Comparison of ENCODE assay signal across 27 mouse cellular contexts in the genomic region with DNA sequence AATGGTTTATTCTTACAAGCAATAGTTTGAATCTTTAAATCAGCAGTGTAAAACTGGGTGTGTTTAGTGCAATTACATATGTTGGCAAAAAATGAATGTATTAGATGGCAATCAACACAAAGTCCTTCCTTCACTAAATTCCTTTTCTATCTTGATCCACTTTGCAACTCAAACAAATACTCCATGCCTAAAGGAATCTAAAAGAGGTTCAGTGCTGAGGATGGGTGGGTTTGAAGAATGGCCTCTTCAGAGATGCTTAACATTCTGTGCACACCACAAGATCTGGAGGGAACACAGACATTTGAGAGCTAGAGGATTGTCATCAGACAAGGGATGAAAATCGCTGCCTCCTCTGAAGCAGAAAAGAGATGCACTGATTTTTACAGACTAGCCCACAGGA.
DNase-seq lines count a peak whose midpoint lies in the region; ATAC-seq and TF ChIP-seq lines count a peak whose summit lies in the region.
"Had no signal": no experiment of that assay in that cellular context is flagged by ENCODE, and none has a peak within 500 bp of the region (broad histone marks: within the 10 kb centered on the region; RNA-seq: fewer than 3 reads in every experiment).

No protein-coding gene starts in this region.

- no peak for TF ChIP-seq POLR2A in lung, adult 2 months (IDR thresholded peaks at IDR 0.05; ENCODE audit: borderline replicate concordance, extremely low read depth, low read depth, low read length)

- intact Hi-C loops in heart, postnatal 25 days (cut with DNase I) = no loop called here

- DNase-seq in lung, adult 2 months = peak; percentile 12
- no peak for DNase-seq in lung, postnatal 14 days
- peak; percentile 26 for DNase-seq in Muller cell, postnatal 12 days (ENCODE audit: inconsistent ontology term)
- DNase-seq in lung, postnatal 0 days (ENCODE audit: low spot score) = peak; percentile 65
- no peak for DNase-seq in thymus, postnatal 36 days
- no peak for DNase-seq in heart, postnatal 25 days (ENCODE audit: low spot score)
- DNase-seq: adrenal gland, adult 2 months; adrenal gland, postnatal 14 days; B cell, adult 2 months; cerebellum, adult 11 months; cerebellum, adult 2 months; cerebellum, adult 9-11 months; cerebellum, postnatal 25 days; forebrain, postnatal 0 days; gastrocnemius, adult 2 months; gastrocnemius, postnatal 14 days; heart, adult 11 months; heart, postnatal 36 days had no signal

- no peak overlapping the region for H3K4me2 ChIP-seq in lung, postnatal 0 days (replicated peaks; ENCODE audit: low read depth, low read length)
- H3K4me2 ChIP-seq: embryonic facial prominence, embryonic 12.5 days; embryonic facial prominence, embryonic 15.5 days; heart, embryonic 11.5 days; hindbrain, embryonic 13.5 days had no signal

- no peak for TF ChIP-seq CTCF in lung, adult 2 months (IDR thresholded peaks at IDR 0.05; ENCODE audit: insufficient read depth, low read length)
- no peak for TF ChIP-seq CTCF in lung, postnatal 0 days (IDR thresholded peaks at IDR 0.05)

- no peaks in the 10 kb centered on the region for H3K4me1 ChIP-seq in lung, adult 2 months (ENCODE audit: control insufficient read depth, insufficient read depth, low read length)
- no peaks in the 10 kb centered on the region; the same call in 1 of the 2 replicates for H3K4me1 ChIP-seq in lung, postnatal 0 days (ENCODE audit: insufficient read depth, low read depth, low read length)
- H3K4me1 ChIP-seq: embryonic facial prominence, embryonic 12.5 days; embryonic facial prominence, embryonic 15.5 days; hindbrain, embryonic 10.5 days; hindbrain, embryonic 13.5 days had no signal

- H3K36me3 ChIP-seq in lung, postnatal 0 days (ENCODE audit: insufficient read depth, low read length) = no peaks in the 10 kb centered on the region
- H3K36me3 ChIP-seq: embryonic facial prominence, embryonic 12.5 days; embryonic facial prominence, embryonic 15.5 days; G1E; hindbrain, embryonic 10.5 days; hindbrain, embryonic 13.5 days had no signal

- peak; percentile 94 for ATAC-seq in lung, postnatal 0 days
- ATAC-seq: forebrain, embryonic 14.5 days; forebrain, postnatal 0 days; hindbrain, embryonic 16.5 days had no signal

- H3K9me3 ChIP-seq in lung, postnatal 0 days (ENCODE audit: low read length) = no peaks in the 10 kb centered on the region
- H3K9me3 ChIP-seq: embryonic facial prominence, embryonic 12.5 days; embryonic facial prominence, embryonic 15.5 days; G1E; hindbrain, embryonic 10.5 days; hindbrain, embryonic 13.5 days had no signal

- H3K27me3 ChIP-seq in lung, postnatal 0 days (replicated peaks; ENCODE audit: insufficient read depth, low read length) = no peaks in the 10 kb centered on the region
- H3K27me3 ChIP-seq: CH12.LX; embryonic facial prominence, embryonic 12.5 days; embryonic facial prominence, embryonic 15.5 days; hindbrain, embryonic 13.5 days had no signal

- H3K4me3 ChIP-seq in lung, adult 2 months (replicated peaks; ENCODE audit: extremely low read depth, low read depth, low read length) = no peak overlapping the region
- H3K4me3 ChIP-seq in lung, postnatal 0 days (ENCODE audit: low read depth, low read length) = no peak overlapping the region
- H3K4me3 ChIP-seq: embryonic facial prominence, embryonic 12.5 days; embryonic facial prominence, embryonic 15.5 days; gastrocnemius, adult 2 months; hindbrain, embryonic 10.5 days; hindbrain, embryonic 13.5 days had no signal

- peak; percentile 100 for TF ChIP-seq EP300 in lung, postnatal 0 days (IDR thresholded peaks at IDR 0.05)

- H3K9ac ChIP-seq in lung, postnatal 0 days (replicated peaks; ENCODE audit: low read depth) = no peak overlapping the region
- H3K9ac ChIP-seq: embryonic facial prominence, embryonic 12.5 days; embryonic facial prominence, embryonic 15.5 days; forebrain, postnatal 0 days; hindbrain, embryonic 13.5 days had no signal

- WGBS in lung, adult 2 months = 75% methylated on average over 1 of the region's 1 CpGs
- WGBS in lung, postnatal 0 days = 62% methylated on average over 1 of the region's 1 CpGs

- H3K27ac ChIP-seq in lung, postnatal 0 days (ENCODE audit: low read length) = peak overlapping the region; percentile 66
- H3K27ac ChIP-seq: embryonic facial prominence, embryonic 12.5 days; embryonic facial prominence, embryonic 15.5 days; gastrocnemius, adult 2 months; hindbrain, embryonic 10.5 days; hindbrain, embryonic 13.5 days had no signal

Comparison
In these comparisons a context has a peak if more than half of its experiments do, and no peak if none do; other contexts are left out.
1. DNase-seq: peak in lung, adult 2 months (single experiment), Muller cell, postnatal 12 days (single experiment) and lung, postnatal 0 days (single experiment); none in lung, postnatal 14 days (single experiment), thymus, postnatal 36 days (0 of 2) and heart, postnatal 25 days (single experiment).